Mouse (Mus musculus) midbrain, embryonic 13.5 days (tissue): ENCODE data around the gene Inpp5a. TPM values are rescaled to one million over a fixed set of nuclear protein-coding genes. Genes with fewer than 3 reads are reported as not detected.

Experiments used
- ATAC-seq: fragments of 200-750 bp; cut with Nextera tagmentation; 2 replicates; pipeline ENCODE4 v1.8.0; 2017; ENCODE audit warnings: mild to moderate bottlenecking, moderate TSS enrichment, moderate library complexity
- H3K27ac ChIP-seq: fragments of 300-500 bp; sonication (generic); 2 replicates; pipeline ENCODE4 v1.5.1; 2015; ENCODE audit warnings: inconsistent platforms, mild to moderate bottlenecking, moderate library complexity
- H3K27me3 ChIP-seq: fragments of 300-500 bp; sonication (generic); 2 replicates; pipeline ENCODE4 v1.6.1; 2015; ENCODE audit warnings: mild to moderate bottlenecking, inconsistent platforms
- H3K36me3 ChIP-seq: fragments of 300-500 bp; sonication (generic); 2 replicates; pipeline ENCODE4 v1.6.1; 2015; ENCODE audit warnings: mild to moderate bottlenecking, inconsistent platforms
- H3K4me1 ChIP-seq: fragments of 300-500 bp; sonication (generic); replicated peaks from 2 replicates; pipeline ENCODE4 v1.6.1; 2015; ENCODE audit warnings: inconsistent platforms
- H3K4me2 ChIP-seq: fragments of 300-500 bp; sonication (generic); replicated peaks from 2 replicates; pipeline ENCODE4 v1.6.1; 2015; ENCODE audit warnings: moderate library complexity, mild to moderate bottlenecking, inconsistent platforms
- H3K4me3 ChIP-seq: fragments of 300-500 bp; sonication (generic); replicated peaks from 2 replicates; pipeline ENCODE4 v1.5.1; 2015; ENCODE audit warnings: mild to moderate bottlenecking, inconsistent platforms
- H3K9ac ChIP-seq: fragments of 300-500 bp; sonication (generic); replicated peaks from 2 replicates; pipeline ENCODE4 v1.6.1; 2015; ENCODE audit warnings: mild to moderate bottlenecking, inconsistent platforms
- H3K9me3 ChIP-seq: fragments of 300-500 bp; sonication (generic); 2 replicates; pipeline ENCODE4 v1.6.1; 2016; ENCODE audit warnings: mild to moderate bottlenecking, inconsistent platforms
- WGBS: fragments of 180-500 bp; shearing (Covaris S2); methylation state at CpG from one replicate; pipeline ENCODE4 v1.1.7; 2015; 5-methylcytosine and 5-hydroxymethylcytosine counted together
- polyA plus RNA-seq: library from polyadenylated mRNA; unstranded; fragments of >200 nt; fragmentation: Nextera tagmentation; extraction: Ambion mirVana; gene quantifications from 2 replicates; pipeline ENCODE4 v1.2.1, GENCODE M21; 2015

Gene Inpp5a
- polyA plus RNA-seq, 1 experiment from 2014 or later: 14.3 TPM

- no peaks in the 10 kb centered on the region for H3K4me1 ChIP-seq
- no peaks in the 10 kb centered on the region for H3K27me3 ChIP-seq
- no peaks in the 10 kb centered on the region for H3K36me3 ChIP-seq
- no peak overlapping the region for H3K4me2 ChIP-seq
- H3K9ac ChIP-seq: no peak overlapping the region
- no peak for ATAC-seq
- 74% methylated on average over 6 of the region's 6 CpGs for WGBS
- no peak overlapping the region for H3K4me3 ChIP-seq
- no peak overlapping the region for H3K27ac ChIP-seq
- no peaks in the 10 kb centered on the region for H3K9me3 ChIP-seq
Measured at GRCm38 (mm10) chr7:139456759-139457158, 67.8 kb downstream of the Inpp5a start.

DNA sequence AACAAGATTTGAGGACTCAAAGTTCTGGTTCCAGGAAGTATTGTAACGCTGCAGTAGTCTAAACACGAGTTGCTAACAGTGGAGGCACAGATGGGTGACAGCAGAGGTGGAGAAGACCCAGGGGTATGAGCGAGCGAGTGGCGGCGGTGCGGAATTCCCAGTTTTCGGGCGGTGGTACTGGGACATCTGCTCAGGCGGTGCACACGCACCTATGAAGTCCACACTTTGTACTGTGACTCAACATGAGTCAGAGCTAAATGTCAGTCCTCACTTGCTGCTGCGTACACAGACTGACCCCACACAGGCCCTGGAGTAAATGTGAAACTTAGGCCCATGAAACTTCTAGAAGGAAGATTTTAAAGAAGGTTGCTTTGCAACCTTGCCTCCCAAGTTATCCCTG, 72.4 kb downstream of the Inpp5a start:
- Histone ChIP-seq H3K27ac (no peak overlapping the region), H3K4me1 (no peaks in the 10 kb centered on the region), H3K27me3 (no peaks in the 10 kb centered on the region), H3K9ac (no peak overlapping the region), H3K36me3 (no peaks in the 10 kb centered on the region), H3K9me3 (no peaks in the 10 kb centered on the region), H3K4me3 (no peak overlapping the region), H3K4me2 (no peak overlapping the region)
- WGBS: 93% methylated on average over 12 of the region's 12 CpGs
- ATAC-seq: no peak

- Histone ChIP-seq H3K4me3 (no peak overlapping the region), H3K4me1 (0 out of 2 replicates have a peak, but pooled peaks cover under 1% of the 10 kb centered on the region), H3K4me2 (no peak overlapping the region), H3K9ac (no peak overlapping the region), H3K27me3 (no peaks in the 10 kb centered on the region), H3K9me3 (no peaks in the 10 kb centered on the region), H3K27ac (no peak overlapping the region), H3K36me3 (no peaks in the 10 kb centered on the region)
- WGBS: 78% methylated on average over 10 of the region's 10 CpGs
- ATAC-seq: no peak
Measured at GRCm38 (mm10) chr7:139462142-139462541, 73.2 kb downstream of the Inpp5a start.

GRCm38 (mm10) chr7:139465538-139465937, 76.6 kb downstream of the Inpp5a start:
- Histone ChIP-seq H3K27ac (no peak overlapping the region), H3K4me1 (peaks cover 16% of the 10 kb centered on the region; the same call in 1 of the 2 replicates), H3K36me3 (no peaks in the 10 kb centered on the region), H3K27me3 (no peaks in the 10 kb centered on the region), H3K9me3 (no peaks in the 10 kb centered on the region), H3K9ac (no peak overlapping the region), H3K4me2 (no peak overlapping the region), H3K4me3 (no peak overlapping the region)
- WGBS: 90% methylated on average over 4 of the region's 4 CpGs
- no peak for ATAC-seq

- no peak overlapping the region for H3K27ac ChIP-seq
- H3K27me3 ChIP-seq: no peaks in the 10 kb centered on the region
- H3K4me2 ChIP-seq: no peak overlapping the region
- no peak overlapping the region for H3K4me3 ChIP-seq
- no peaks in the 10 kb centered on the region for H3K9me3 ChIP-seq
- H3K36me3 ChIP-seq: no peaks in the 10 kb centered on the region
- no peak for ATAC-seq
- H3K4me1 ChIP-seq: peaks cover 16% of the 10 kb centered on the region; the same call in 1 of the 2 replicates
- 57% methylated on average over 6 of the region's 7 CpGs for WGBS
- no peak overlapping the region for H3K9ac ChIP-seq
Measured at GRCm38 (mm10) chr7:139466484-139467176, 77.7 kb downstream of the Inpp5a start.

GRCm38 (mm10) chr7:139467177-139467895, 78.4 kb downstream of the Inpp5a start:
- Histone ChIP-seq H3K4me1 (peaks cover 16% of the 10 kb centered on the region; the same call in 1 of the 2 replicates), H3K4me3 (no peak overlapping the region), H3K27me3 (no peaks in the 10 kb centered on the region), H3K27ac (no peak overlapping the region), H3K9ac (no peak overlapping the region), H3K9me3 (no peaks in the 10 kb centered on the region), H3K36me3 (no peaks in the 10 kb centered on the region), H3K4me2 (no peak overlapping the region)
- WGBS: 84% methylated on average over 10 of the region's 10 CpGs
- ATAC-seq: no peak

DNA sequence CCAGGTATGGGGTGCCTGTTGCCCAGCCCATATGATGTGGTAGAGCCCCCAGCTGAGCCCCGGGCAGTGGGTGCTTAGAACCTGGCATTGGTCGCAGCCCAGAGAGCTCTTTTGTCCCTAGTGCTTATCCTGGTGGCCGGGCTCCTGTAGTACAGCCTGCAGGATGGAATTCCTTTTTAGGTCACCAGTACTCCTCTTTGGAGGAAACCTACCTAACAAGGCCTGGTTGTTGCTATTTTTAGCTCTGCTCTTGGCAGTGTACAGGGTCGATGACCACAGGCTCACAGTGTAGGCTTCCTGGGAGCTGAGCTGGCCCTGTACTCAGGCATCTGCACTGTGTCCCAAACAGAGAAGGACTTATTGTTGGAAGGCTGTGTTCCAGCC, 79.0 kb downstream of the Inpp5a start:
- WGBS: 80% methylated on average over 4 of the region's 4 CpGs
- H3K4me2 ChIP-seq: no peak overlapping the region
- no peaks in the 10 kb centered on the region for H3K27me3 ChIP-seq
- H3K4me3 ChIP-seq: no peak overlapping the region
- H3K4me1 ChIP-seq: peaks cover 16% of the 10 kb centered on the region; the same call in 1 of the 2 replicates
- no peaks in the 10 kb centered on the region for H3K36me3 ChIP-seq
- H3K9me3 ChIP-seq: no peaks in the 10 kb centered on the region
- no peak overlapping the region for H3K27ac ChIP-seq
- no peak overlapping the region for H3K9ac ChIP-seq
- no peak for ATAC-seq

DNA sequence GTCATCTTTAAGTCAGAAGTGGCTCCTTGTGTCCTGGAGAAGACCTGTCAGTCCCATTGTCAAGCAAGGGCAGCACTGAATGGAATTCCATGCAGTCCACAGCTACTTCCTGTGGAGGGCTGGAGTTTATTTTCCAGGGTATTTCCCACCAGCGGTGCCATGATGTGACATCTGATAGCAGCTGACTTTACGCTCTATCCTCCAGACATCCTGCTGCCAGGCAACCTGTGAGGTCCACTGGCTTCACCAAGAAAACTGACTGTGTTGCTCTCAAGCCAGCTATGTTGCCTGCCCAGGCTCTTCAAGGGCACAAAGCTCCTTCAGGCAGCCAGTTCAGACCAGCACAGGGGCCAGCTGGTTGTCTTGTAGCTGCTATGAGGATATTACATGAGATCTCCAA, 79.5 kb downstream of the Inpp5a start:
- H3K4me2 ChIP-seq: no peak overlapping the region
- no peaks in the 10 kb centered on the region for H3K36me3 ChIP-seq
- H3K4me1 ChIP-seq: peaks cover 16% of the 10 kb centered on the region; the same call in 1 of the 2 replicates
- no peak for ATAC-seq
- WGBS: 65% methylated on average over 2 of the region's 2 CpGs
- no peak overlapping the region for H3K9ac ChIP-seq
- no peak overlapping the region for H3K4me3 ChIP-seq
- no peaks in the 10 kb centered on the region for H3K9me3 ChIP-seq
- no peak overlapping the region for H3K27ac ChIP-seq
- no peaks in the 10 kb centered on the region for H3K27me3 ChIP-seq

- H3K4me3 ChIP-seq: no peak overlapping the region
- H3K9me3 ChIP-seq: no peaks in the 10 kb centered on the region
- H3K4me1 ChIP-seq: peaks cover 16% of the 10 kb centered on the region; the same call in 1 of the 2 replicates
- WGBS: 87% methylated on average over 4 of the region's 4 CpGs
- no peak overlapping the region for H3K27ac ChIP-seq
- H3K4me2 ChIP-seq: no peak overlapping the region
- H3K36me3 ChIP-seq: no peaks in the 10 kb centered on the region
- H3K9ac ChIP-seq: no peak overlapping the region
- ATAC-seq: no peak
- H3K27me3 ChIP-seq: no peaks in the 10 kb centered on the region
Measured at GRCm38 (mm10) chr7:139469457-139469856, 80.5 kb downstream of the Inpp5a start.

GRCm38 (mm10) chr7:139470481-139470880, 81.6 kb downstream of the Inpp5a start:
- 88% methylated on average over 2 of the region's 2 CpGs for WGBS
- Histone ChIP-seq H3K36me3 (no peaks in the 10 kb centered on the region), H3K27me3 (no peaks in the 10 kb centered on the region), H3K4me3 (no peak overlapping the region), H3K9me3 (no peaks in the 10 kb centered on the region), H3K4me1 (peaks cover 16% of the 10 kb centered on the region; the same call in 1 of the 2 replicates), H3K4me2 (no peak overlapping the region), H3K27ac (no peak overlapping the region), H3K9ac (no peak overlapping the region)
- ATAC-seq: no peak

- ATAC-seq: no peak
- no peaks in the 10 kb centered on the region for H3K27me3 ChIP-seq
- no peak overlapping the region for H3K27ac ChIP-seq
- H3K9me3 ChIP-seq: no peaks in the 10 kb centered on the region
- H3K4me3 ChIP-seq: no peak overlapping the region
- H3K4me1 ChIP-seq: peaks cover 16% of the 10 kb centered on the region; the same call in 1 of the 2 replicates
- 86% methylated on average over 1 of the region's 1 CpGs for WGBS
- no peak overlapping the region for H3K4me2 ChIP-seq
- H3K36me3 ChIP-seq: no peaks in the 10 kb centered on the region
- H3K9ac ChIP-seq: no peak overlapping the region
Measured at GRCm38 (mm10) chr7:139472052-139472451, 83.1 kb downstream of the Inpp5a start.

GRCm38 (mm10) chr7:139472865-139473549, 84.1 kb downstream of the Inpp5a start:
- H3K27me3 ChIP-seq: no peaks in the 10 kb centered on the region
- H3K9ac ChIP-seq: no peak overlapping the region
- no peaks in the 10 kb centered on the region for H3K9me3 ChIP-seq
- H3K4me1 ChIP-seq: peaks cover 7% of the 10 kb centered on the region; the same call in 1 of the 2 replicates
- H3K27ac ChIP-seq: no peak overlapping the region
- ATAC-seq: peak; percentile 88
- WGBS: 37% methylated on average over 7 of the region's 7 CpGs
- no peaks in the 10 kb centered on the region for H3K36me3 ChIP-seq
- H3K4me3 ChIP-seq: no peak overlapping the region
- no peak overlapping the region for H3K4me2 ChIP-seq
